Mouse (Mus musculus): ENCODE measurements at regions not wholly inside any gene's neighbourhood (a gene's known extent, or its start where the extent isn't known, plus 50 kb on each side); places are given as distances from the start of the nearest gene placed in this dataset.

DNA sequence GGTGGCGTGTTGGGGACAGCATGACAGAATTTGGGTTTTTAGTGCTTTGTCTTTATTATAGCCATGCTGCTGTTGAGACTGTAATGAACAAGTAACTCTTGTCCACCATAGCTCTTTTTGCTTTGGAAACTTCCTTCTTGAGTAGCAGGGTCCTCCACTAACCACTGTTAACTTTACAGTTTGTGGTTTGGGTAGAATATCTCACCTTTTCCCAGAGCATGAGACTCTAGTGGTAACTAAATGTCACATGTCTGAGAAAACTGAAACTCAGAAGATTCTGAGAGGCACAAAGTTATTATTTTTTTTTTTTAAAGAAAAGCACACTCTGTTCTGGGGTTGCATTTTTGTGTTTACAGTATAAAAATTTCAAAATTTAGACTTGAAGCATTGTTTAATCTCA is 897.7 kb downstream of the Car8 start:
- TF ChIP-seq CTCF (IDR thresholded peaks at IDR 0.05; ENCODE audit: insufficient read depth, low read length) (no peak), POLR2A (IDR thresholded peaks at IDR 0.05; ENCODE audit: borderline replicate concordance, extremely low read depth, low read depth, low read length) (no peak)

Measured in lung, adult 2 months (tissue).